Mouse (Mus musculus): ENCODE measurements around the gene Thrsp.

DNA sequence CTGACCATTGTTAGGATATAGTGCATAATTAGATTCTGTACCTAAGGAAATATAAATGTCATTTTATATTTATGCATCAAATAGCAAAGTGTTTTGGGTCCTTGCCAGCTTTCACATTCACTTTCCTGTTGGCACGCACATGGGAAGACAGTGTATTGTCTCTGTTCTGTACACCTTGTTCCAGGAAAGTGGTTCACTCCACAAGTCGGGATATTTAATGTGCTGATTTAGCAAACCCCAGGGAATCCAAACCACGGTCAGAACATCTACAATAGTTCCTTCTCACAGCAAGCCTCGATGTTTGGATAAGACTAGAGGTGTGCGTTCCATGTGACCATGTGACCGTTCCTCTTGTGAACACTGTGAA, 25.5 kb downstream of the Thrsp start:
- TF ChIP-seq CTCF (IDR thresholded peaks at IDR 0.05; ENCODE audit: borderline replicate concordance, insufficient read depth, low read depth, low read length) = no peak
- TF ChIP-seq POLR2A (IDR thresholded peaks at IDR 0.05; ENCODE audit: borderline replicate concordance, insufficient read depth, low read length) = no peak
